Mouse (Mus musculus) embryonic fibroblast, embryonic 13.5 days (primary cell): ENCODE measurements at regions not wholly inside any gene's neighbourhood (a gene's known extent, or its start where the extent isn't known, plus 50 kb on each side); places are given as distances from the start of the nearest gene placed in this dataset.

Source experiments
- CTCF ChIP-seq: IDR thresholded peaks from 2 replicates; pipeline ENCODE4 v1.5.1; 2011; ENCODE audit warnings: mild to moderate bottlenecking, control low read depth, low read length, moderate library complexity, borderline replicate concordance; ENCODE audit not compliant: insufficient read depth
- POLR2A ChIP-seq: IDR thresholded peaks from 2 replicates; pipeline ENCODE4 v1.6.1; 2011; ENCODE audit warnings: low read depth, mild to moderate bottlenecking, control low read depth, low read length, moderate library complexity

DNA sequence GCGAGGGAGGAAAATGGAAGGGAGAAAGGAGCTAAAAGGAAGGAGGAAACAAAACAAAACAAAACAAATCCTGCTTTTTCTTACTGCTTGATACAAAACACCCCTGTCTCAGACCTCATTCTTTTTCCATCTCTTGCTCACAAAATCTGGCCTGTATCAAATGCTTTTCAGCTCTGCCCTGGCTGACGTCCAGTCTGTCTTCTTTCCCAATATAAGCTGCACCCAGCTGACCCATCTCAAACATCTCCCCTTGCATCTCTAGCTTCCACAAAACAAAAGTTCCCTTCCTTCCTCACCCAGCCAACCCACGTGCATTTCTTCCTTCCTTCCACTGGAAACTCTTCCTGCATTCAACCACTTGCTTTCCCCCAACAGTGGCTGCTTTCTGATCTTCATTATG lies 183.1 kb upstream of the Usp25 start:
- no peak for TF ChIP-seq CTCF
- TF ChIP-seq POLR2A = no peak
